Mouse (Mus musculus): Measurements from ENCODE around the gene Map3k6.

DNA sequence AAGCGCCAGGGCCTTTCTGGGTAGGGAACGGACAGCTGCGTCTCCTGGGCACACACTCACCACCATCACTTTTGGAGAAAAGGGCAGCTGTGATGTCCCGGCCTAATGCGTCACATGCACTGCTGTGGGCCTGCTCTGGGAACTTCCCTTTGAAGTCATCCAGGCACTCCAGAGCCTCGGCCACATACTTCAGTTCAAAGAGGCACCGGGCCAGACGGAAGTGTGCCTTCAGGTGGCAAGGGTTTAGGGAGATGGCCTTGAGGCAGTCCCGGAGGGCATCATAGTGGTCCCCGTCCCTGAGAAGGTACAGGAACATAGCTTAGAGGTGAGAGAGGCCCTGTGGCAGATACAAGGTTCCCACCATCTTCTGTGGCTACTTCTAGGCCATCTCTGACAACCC is 56.7 kb downstream of the Map3k6 start:
- TF ChIP-seq ZC3H11A (IDR thresholded peaks at IDR 0.05; ENCODE audit: borderline replicate concordance, low read depth, low read length), result no peak
- TF ChIP-seq MAFK (IDR thresholded peaks at IDR 0.05; ENCODE audit: insufficient read depth, low read depth, low read length), result no peak
- TF ChIP-seq HCFC1 (IDR thresholded peaks at IDR 0.05; ENCODE audit: borderline replicate concordance, insufficient read depth, low read length), result no peak

Data from ES-E14 (cell line).